Mouse (Mus musculus) frontal cortex, postnatal 25 days (tissue): ENCODE measurements at regions not wholly inside any gene's neighbourhood (a gene's known extent, or its start where the extent isn't known, plus 50 kb on each side); places are given as distances from the start of the nearest gene placed in this dataset.
A peak's percentile ranks its signal among the peaks of the same experiment; 100 is the strongest.

Experiments used
- DNase-seq, 2 experiments: peaks; one replicate each; pipeline ENCODE4 v3.0.0; 2022; ENCODE audit warnings: low spot score in 2 of 2

DNA sequence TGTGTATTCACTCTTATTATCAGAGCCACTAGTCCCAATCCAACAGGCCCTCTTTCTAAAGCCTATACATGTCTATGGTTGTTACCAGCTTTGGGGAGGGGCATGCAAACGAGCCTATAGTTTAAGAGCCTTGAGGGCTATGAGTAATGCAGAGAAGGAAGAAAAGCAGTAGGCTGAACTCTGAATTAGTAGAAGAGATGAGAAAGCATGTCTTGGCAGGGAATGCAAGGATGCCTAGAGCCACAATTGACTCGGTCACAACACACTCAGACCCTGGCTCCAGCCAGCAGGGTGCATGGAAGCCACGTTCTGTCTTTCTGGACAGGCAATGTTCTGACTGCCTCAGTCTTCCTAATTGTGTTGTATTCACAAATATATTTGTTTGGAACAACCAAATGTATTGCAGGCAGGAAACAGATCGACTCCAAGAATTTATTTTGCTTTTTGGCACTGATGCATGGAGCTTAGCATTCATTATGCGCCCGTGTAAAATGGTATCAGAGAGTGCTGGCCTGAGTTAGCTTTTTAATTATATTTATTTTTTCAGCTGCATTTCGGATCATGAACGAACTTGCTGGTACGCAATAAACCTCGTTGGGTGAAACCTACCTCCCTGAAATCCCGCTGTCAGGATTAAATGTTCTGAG lies 110.2 kb downstream of the Rybp start:
- DNase-seq: no peak

DNA sequence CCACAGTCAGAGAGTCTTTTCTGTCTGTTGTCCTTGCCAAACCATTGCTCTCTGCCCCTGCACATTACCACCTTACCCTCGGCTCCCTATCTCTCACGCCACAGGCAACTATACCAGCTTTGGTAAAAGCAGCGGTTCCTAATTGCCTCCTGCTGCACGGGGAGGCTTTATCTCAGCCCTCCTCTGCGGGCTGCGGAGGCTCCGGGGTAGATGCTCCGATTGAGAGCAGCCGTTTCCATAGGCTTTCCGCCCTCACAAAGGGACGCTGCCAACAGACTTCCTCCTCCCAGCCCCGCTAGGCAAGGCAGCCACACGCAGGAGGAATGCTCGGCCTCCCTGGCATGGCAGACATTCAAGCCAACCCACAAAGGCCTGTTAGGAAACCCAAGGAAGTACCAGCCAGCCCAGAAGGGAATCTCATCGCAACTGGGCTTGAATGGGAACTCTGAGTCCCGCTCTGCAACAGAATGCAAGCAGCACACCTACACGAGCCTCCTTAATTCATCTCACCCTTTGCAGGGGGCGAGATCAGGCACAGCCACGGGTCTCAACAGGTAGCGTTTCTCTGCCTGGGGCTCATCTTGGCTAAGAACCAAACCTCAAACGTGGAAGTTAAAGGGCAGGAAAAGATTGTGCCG lies 116.5 kb downstream of the Rybp start:
- DNase-seq: peak; percentile 42 to 55

DNA sequence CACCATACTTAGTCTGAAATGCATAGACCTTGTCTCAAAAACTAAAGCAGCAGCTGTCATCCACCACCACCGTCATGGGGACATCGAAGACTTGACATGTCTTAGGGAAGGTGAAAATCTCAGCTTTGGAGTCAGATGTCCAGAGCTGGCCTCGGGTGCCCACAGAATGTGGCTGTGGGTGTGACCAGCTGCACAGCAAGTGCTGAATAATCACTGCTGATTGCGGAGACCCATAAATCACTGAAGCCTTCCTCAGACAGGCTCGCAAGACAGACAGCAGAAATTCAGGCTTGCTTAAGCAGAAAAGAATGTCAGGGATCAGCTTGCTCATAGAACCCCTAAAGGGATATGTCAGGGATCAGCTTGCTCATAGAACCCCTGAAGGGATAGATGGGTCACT lies 120.0 kb downstream of the Rybp start:
- no peak for DNase-seq

DNA sequence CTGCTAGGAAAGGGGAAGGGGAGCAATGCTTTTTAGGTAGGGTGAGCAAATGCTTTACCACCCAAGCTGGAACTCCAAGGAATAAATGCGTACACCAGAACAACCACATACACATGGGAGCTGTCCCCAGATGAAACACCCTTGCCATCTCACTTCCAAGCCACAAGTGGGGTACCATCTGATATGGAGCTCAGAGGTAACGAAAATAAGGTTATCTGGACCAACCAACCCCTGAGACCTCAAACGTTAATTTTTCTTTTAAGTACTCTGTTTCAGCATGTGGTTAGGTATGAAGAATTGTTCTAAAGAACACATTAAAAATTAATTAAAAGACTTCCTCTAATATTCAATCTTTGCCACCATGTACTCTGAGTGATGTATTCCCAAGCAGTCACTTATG lies 121.5 kb downstream of the Rybp start:
- no peak for DNase-seq

DNA sequence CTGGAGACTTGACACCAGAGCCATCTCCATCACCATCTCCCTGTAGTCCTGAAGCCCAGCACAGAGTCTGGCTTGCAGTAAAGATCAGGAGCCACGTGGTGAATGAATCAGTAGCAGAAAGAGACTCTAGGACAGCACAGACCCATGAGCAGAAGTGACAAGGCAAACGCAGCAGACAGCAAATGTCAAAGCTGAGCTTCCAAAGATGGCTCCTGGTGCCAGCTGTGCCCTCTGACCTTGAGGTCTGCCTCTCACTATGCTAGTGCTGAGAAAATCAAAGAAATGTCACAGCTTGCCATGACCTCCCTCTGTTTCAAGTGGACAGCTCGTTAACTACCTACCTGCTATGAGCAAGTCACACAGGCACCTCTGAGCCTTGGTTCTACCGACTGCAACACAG lies 123.1 kb downstream of the Rybp start:
- DNase-seq: no peak

DNA sequence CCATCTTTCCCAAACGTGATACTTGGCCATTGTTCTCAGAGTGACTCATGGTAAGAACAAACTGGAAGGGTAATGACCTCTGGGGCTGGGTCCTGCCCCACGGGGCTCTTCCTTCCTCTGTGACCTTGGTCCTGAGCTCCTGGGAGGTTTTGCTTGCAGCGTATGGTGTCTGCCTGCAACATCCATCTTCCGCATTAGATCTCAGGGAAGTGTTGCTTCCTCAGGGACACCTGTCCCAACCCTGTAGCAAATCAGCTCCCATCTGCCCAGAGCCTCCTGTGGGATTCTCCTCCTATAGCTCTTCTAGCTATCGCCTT lies 123.5 kb downstream of the Rybp start:
- no peak for DNase-seq

DNA sequence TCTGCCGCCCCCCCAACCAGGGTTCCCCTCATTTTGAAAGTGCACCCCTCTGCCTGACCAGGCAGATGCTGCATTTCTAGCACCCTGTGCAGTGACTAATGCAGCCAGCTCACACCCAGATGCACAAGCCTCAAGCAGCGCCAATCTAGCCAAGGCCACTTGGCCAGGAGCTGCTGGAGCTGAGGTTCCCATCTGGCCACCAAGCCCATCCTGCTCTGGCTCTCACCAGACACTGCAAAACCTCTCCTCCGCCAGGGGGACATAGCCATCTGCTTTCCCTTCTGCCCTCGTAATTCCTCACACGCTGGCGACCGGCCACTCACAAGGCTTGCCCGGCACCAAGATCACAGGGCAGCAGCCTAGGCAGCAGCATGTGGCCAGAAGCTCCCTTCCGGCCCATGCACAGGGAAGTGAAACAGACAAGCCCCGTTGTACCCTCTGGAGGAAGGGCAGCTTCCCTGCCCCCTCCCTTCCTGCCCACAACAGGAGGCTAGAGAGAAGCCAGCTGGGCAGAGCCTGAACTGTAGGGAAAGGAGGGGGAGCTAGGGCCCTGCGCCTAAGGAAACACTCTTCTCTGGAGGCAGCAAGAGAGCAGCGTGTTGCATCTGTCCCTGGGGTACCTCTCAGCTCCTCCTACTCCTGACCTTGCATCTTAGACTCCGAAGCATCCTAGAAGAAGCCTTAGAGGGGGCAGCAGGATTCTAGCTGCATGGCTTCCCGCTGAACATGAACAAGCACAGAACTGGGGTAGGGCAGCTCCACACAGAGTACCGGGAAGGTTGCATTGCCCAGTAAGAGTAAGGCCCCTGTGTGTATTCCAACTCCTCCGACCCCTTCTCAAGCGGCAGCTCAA lies 124.1 kb downstream of the Rybp start:
- peak; percentile 49 to 50 for DNase-seq

DNA sequence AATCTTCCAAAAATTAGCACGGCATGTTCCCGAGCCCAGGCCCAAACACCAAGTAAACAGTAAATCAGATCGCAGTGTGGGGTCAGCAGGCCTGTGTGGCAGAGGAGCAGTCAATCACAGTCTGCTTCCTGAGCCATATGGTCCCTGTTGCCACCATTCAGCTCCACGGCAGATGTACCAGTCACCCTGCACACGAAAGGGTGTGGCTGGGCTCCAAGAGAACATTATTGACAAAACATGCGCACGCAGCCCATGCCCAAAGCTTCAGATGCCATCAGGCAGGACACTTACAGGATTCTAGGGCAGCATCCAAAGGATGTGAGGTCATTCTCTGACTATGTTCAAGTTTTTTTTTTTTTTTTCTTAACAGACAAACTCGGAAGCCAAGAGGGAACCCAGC lies 126.6 kb downstream of the Rybp start:
- DNase-seq: no peak

DNA sequence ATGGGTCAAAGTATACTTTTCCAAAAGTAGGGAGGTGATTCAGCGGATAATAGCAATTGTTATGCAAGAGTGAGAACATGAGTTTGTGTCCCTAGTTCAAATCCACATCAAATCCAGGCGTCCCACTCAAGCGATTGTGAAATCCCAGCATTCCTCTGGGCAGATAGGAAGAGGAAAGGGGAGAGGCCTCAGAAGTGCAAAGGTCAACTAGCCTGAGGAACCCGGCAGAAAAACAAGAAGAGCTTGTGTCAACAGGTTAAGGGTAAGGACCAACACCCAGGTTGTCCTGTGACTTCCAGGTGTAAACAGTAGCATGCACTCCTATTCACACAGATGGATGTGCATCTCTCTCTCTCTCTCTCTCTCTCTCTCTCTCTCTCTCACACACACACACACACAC lies 127.5 kb downstream of the Rybp start:
- DNase-seq: no peak

DNA sequence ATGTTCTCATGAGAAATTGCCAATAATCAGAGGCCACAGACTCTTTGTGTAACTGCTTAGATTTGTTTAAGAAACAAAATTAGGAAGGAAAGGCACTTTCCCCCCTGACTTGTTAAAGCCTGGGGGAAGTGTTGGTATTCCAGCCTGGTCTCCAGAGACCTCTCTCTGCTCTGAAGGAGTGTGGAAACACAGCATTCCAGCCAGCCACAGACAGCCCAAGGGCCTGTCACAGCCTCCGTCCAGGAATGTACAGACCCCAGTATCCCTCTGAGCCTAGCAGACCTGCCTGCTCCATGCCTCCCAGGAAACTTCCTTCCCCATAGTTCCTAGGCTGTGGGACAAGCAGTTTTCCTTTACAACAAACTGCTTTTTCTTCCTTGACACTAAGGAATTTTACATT lies 128.0 kb downstream of the Rybp start:
- no peak for DNase-seq

DNA sequence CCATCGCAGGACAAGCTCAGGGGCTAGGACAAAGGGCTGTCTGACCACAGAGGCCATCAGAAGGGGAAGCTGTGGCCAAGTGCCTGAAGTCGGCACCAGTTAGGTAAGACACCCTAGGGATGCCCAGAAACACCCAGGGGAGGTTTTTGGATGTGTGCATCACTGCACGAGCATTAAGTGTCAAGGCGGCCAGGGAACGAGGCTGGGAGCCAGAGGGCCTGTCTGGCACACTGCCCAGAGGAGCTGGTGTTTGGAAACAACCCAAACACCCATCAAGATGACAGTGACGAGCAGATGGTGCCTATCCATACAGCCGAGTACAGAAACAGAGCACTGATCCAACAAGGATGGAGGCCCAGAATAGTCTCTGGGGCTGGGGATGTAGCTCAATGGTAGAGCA lies 130.0 kb downstream of the Rybp start:
- no peak for DNase-seq

DNA sequence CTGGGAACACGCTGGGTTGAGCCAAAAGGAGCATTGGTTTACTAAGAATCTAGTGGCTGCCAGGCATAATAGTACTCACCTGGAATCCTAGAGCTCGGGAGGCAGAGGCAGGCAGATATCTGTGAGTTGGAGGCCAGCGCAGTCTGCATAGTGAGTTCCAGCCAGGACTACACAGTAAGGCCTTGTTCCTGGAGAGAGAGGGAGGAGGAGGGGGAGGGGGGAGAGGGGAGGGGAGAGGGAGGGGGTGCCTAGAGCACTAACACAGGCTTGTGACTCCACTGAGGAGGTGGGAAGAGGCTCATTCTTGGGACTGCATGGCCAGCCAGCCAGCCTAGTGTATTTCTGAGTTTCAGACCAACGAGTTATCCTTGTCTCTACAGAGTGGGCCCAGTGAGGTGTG lies 131.1 kb downstream of the Rybp start:
- no peak for DNase-seq

DNA sequence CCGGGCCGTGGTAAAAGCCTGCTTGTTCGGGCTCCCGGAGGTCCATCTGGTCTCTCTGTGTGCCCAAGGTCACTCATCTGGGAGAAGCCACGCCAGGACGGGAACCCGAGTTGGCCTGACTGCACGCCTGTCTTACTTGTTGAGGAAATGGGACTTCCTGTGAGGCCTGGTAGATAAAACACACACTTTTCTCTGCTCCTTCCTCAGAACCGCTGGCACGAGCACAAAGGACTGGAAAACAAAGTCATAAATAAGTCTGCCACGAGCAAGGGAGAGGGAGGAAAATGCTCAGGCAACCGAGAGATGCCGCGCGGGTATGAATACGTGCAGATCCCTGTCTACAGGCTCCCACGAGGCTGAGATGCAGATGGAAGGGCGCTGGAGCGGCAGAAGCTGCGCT lies 131.6 kb downstream of the Rybp start:
- no peak for DNase-seq

DNA sequence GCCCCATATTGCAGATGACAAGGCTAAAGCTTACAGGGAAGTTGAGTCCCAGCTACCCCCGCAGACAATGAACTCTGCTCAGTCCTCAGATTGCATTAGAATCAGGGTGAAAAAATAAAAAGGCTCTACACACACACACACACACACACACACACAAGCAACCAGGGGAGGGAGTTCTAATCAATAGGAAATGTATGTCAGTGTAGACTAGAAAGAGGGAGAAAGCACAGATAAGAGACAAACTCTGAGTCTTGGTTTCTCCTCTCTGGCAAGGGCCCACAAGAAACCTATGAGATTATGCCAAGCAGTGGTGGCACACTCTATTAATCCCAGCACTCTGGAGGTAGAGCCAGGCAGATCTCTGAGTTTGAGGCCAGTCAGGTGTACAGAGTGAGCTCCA lies 135.8 kb downstream of the Rybp start:
- DNase-seq: no peak

DNA sequence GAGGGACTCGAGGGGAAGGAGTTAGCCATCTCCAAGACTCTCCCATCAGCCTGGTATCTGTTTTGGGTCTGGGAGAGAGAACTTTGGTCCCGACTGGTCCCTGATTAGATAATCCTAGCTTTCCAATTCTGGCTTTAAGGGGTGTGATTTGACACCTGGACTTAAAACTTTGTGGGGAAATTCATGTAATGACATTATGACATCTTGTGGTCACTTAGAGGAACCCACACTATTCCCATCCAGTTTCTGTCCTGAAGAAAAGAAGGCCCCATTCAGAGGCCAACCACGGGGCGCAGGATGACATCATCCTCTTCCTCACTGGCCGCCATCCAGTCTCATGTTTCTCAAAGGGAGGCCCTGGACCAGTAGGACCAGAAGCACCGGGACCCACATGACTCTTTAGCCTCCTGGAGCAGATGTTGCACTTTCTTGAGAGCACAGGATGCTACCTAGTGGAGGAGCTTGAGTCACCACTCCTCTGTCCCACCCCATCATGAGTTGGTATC lies 136.5 kb downstream of the Rybp start:
- DNase-seq: no peak

DNA sequence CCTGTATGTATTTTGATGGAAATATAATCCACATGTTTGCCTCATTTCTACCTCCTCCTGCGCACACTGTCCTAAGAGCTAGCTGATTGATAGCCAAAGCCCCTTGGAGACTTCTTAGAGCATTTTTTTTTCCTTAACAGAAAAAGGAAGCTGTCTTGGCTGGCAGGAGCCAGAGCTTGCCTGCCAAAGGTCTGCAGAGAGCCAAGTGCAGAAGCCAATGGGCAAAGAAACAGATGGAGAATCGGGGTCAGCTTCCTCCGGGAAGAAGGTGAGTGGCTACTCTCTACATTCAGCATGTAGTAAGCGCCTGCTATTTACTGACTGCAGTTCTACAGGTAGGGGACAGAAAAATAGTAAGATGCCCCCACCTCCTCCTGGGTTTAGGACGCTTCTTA lies 137.8 kb downstream of the Rybp start:
- DNase-seq: no peak

DNA sequence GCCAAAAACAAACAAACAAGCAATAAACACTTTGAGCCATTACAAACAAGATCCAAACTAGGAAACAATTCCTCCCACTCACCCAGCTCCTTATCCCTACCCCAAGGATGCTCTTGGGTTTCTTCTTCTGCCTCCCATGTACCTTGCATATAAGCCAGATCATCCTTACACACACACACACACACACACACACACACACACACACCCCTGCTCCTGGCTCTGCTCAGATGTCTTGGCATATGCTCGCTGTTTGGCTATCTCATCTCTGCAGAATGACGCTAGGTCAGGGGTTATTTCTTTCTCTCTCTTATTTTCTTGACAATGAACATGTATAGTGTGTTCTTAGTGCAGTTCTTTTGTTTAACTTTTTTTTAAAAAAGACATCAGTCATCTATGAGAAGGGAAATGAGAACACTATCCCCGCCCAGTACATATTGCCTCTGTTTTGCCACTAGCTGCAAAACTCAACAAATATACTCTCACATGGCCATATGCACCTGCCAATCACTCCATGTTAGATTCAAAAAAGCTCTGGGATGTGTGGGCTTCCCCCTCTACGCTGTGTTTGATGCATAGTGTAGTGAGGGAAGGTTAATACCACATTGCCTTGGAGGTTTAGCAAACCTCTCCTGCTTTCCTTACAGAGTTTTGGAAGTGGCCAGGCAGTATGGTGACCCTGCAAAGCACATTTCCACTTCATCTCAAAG lies 138.4 kb downstream of the Rybp start:
- no peak for DNase-seq

DNA sequence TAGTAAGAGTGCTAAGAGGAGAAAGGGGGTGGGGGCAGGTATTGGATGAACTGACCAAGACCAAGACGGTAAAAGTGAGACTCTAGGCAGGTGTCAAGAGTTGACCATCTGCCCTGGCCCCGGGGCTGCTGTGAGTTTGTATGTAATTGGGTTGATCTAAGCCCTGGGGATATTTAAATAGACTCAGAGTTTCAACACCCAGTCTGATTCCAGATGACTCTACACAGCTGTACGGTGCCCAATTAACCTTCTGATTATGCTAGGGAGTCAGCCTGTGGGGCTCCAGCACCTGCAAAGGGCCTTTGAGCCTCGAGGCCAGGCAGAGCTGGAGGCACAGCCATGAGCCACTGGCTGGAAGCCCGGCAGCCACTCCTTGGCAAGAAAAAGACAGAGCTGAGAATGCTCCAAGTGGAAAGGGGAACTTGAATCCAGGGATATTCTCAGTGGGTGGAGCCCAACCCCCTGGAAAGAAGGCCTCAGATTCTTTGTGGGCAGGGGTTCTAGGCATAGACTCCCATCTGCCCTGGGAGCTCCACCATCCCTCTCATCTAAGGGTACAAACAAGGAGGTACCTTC lies 140.8 kb downstream of the Rybp start:
- DNase-seq: no peak

DNA sequence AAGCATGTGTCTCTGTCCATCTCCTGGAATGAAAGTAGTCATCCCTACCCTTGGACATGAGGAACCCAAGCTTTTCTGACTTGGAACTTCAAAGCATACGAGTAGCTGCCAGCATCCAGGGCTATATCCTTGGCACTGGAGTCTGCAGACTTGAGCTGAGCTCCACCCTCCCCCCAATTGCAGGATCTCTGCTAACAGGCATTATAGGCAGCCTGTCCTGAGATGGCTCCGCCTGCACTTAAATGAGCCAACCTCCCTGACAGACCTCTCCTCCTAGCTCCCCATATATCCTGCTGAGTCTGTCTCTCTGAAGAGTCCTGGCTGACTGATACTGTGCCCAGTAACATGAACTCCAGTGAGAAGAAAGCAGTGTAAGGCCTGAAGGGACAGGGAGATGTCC lies 141.4 kb downstream of the Rybp start:
- DNase-seq: no peak

DNA sequence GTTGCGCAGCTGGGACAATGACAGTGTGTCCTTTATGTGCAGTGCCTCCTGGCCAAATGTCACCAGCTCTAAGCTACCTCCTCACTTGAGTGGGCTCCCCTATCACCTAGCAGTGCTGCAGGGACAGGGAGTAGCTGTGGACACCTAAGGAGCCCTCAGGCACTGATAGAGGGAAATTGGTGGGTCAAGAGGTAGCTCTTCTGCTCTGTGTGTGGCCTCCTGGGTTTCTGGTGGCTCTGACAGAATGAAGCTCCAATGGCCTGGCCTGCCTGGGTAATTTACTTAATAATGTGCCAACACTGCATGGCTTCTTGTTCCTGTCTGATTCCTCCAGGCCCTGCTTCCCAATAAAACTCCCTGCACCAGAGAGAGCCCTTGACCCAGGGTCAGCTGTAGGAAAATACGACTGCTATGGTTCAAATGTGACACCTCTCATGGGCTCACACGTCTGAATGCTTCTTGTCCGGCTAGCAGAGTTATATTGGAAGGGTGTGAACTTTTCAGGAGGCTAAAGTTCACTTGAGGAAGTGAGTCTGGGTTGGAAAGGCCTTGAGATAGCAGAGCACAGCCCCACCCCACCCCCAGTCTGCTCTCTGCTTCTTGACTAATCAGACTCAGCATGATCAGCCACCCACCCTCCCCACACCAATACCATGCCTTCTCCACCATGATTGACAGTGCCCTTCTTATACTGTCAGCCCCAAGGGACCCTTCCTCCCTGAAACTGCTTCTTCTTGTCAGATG lies 142.6 kb downstream of the Rybp start:
- DNase-seq: no peak

DNA sequence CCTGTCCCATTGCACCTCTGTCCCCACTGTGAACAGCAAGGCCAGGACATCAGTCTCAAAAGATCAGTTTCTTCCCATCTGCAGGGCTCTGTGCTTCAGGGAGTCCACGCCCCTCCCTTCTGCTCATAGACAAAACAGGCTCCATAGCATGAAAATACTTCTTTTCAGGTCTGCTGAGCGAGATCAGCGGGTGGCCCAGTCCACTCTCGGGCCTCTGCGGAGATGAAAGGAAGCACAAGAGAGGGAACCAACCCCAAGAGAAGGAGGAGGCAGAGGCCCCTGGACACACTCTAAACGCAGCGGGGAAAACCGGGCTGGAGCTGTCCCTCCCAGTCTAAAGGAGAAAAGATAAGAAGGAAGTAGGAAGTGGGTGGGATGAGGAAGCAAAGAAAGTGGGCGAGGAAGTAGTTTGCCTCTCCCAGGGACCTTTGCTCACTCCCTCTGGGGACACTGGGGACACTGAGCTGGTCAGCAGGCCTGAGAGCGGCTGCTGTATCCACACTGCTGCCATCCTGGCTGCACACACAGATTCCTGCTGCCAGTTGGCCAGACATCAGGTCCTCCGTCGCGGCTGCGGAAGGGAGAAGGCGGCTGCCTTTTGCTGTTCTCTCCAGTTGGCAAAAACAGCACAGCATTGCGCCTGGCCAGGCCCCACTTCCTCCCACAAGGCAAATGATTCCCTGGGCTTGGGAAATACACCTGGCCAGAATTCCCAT lies 143.5 kb downstream of the Rybp start:
- DNase-seq: peak; percentile 41 to 61
